Comparison of ENCODE assay signal across 8 mouse cellular contexts in the genomic region with DNA sequence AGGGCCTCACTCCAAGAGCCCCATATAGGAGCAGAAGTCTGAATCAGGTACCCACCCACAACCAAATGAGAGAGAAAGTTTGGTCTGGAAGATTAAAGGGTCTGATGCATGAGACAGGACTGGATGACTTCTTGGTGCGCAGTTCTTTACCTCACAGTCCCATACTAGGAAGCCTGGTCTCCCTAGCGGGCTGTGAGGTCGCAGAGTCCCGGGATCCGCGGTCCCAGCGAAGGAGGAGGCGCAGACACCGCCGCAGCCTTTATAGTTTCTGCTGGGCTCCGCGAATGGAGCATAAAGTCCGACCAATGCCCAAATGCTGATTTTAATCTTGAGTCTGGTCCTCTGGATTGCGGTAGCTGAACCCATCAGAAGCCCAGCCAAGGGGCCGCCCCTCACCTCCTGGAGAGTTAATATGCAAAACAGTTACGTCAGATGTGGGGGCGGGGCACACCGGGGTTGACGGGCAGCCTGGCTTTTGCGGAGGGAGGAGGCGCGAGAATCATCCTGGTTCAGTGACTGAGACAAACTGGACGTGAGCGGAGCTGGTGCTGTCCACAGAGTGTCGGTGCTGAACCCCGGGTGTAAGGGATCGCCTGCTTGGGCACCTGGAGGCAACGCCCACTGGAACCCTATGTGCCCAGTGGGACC. TPM values are rescaled to one million over a fixed set of nuclear protein-coding genes. Genes with fewer than 3 reads are reported as not detected.
DNase-seq lines count a peak whose midpoint lies in the region; ATAC-seq and TF ChIP-seq lines count a peak whose summit lies in the region.

TSS of gene Fstl5 (plus strand) at position 211 of the 648 bp plus-strand sequence.

- H3K4me3 ChIP-seq in heart, embryonic 11.5 days (ENCODE audit: low read depth, low read length) = peak within 1 kb of the TSS; percentile 38
- peak within 1 kb of the TSS; percentile 46 for H3K4me3 ChIP-seq in kidney, embryonic 16.5 days (ENCODE audit: low read length)
- H3K4me3 ChIP-seq in limb, embryonic 14.5 days (replicated peaks; ENCODE audit: low read length) = peak within 1 kb of the TSS; percentile 34
- peak within 1 kb of the TSS; percentile 56 for H3K4me3 ChIP-seq in neural tube, embryonic 13.5 days
- H3K4me3 ChIP-seq in thymus, adult 2 months (ENCODE audit: control insufficient read depth, insufficient read depth, low read length) = no peak within 1 kb of the TSS

- DNase-seq in spleen, adult 18-20 months = peak; percentile 8 to 12
- no peak for DNase-seq in spleen, adult 12 weeks (ENCODE audit: low spot score)
- DNase-seq in limb, embryonic 14.5 days (ENCODE audit: low spot score) = peak; percentile 71
- peak; percentile 13 for DNase-seq in thymus, adult 2 months

- no peak within 1 kb of the TSS for H3K27ac ChIP-seq in heart, embryonic 11.5 days (ENCODE audit: low read depth, low read length)
- H3K27ac ChIP-seq in kidney, embryonic 16.5 days (ENCODE audit: low read length) = no peak within 1 kb of the TSS
- no peak within 1 kb of the TSS for H3K27ac ChIP-seq in limb, embryonic 14.5 days (replicated peaks; ENCODE audit: low read depth, low read length)
- peak within 1 kb of the TSS; percentile 80 for H3K27ac ChIP-seq in neural tube, embryonic 13.5 days (replicated peaks)
- H3K27ac ChIP-seq in thymus, adult 2 months (ENCODE audit: control insufficient read depth, insufficient read depth, low read length) = no peak within 1 kb of the TSS

- TF ChIP-seq CTCF in thymus, adult 2 months (IDR thresholded peaks at IDR 0.05; ENCODE audit: borderline replicate concordance, control insufficient read depth, extremely low read depth, insufficient read depth, low read length, poor library complexity) = no peak

- H3K4me2 ChIP-seq in heart, embryonic 11.5 days = peak within 1 kb of the TSS; percentile 74
- H3K4me2 ChIP-seq in kidney, embryonic 16.5 days (replicated peaks; ENCODE audit: low read depth, low read length) = peak within 1 kb of the TSS; percentile 72
- H3K4me2 ChIP-seq in limb, embryonic 14.5 days (replicated peaks; ENCODE audit: low read depth, low read length, severe bottlenecking) = peak within 1 kb of the TSS; percentile 61
- peak within 1 kb of the TSS; percentile 65 for H3K4me2 ChIP-seq in neural tube, embryonic 13.5 days

- no peaks in the 10 kb centered on the region for H3K36me3 ChIP-seq in heart, embryonic 11.5 days (ENCODE audit: control insufficient read depth, insufficient read depth, low read length)
- no peaks in the 10 kb centered on the region for H3K36me3 ChIP-seq in kidney, embryonic 16.5 days (ENCODE audit: insufficient read depth, low read length)
- no peaks in the 10 kb centered on the region for H3K36me3 ChIP-seq in limb, embryonic 14.5 days (ENCODE audit: control insufficient read depth, insufficient read depth, low read length)
- no peaks in the 10 kb centered on the region for H3K36me3 ChIP-seq in neural tube, embryonic 13.5 days
- H3K36me3 ChIP-seq in thymus, adult 2 months (ENCODE audit: control insufficient read depth, insufficient read depth, low read length) = no peaks in the 10 kb centered on the region

- no peaks in the 10 kb centered on the region for H3K9me3 ChIP-seq in heart, embryonic 11.5 days (replicated peaks; ENCODE audit: control insufficient read depth, low read length)
- H3K9me3 ChIP-seq in kidney, embryonic 16.5 days (ENCODE audit: low read length) = no peaks in the 10 kb centered on the region
- H3K9me3 ChIP-seq in limb, embryonic 14.5 days (ENCODE audit: control insufficient read depth, low read length) = no peaks in the 10 kb centered on the region
- H3K9me3 ChIP-seq in neural tube, embryonic 13.5 days = no peaks in the 10 kb centered on the region

- no peak for TF ChIP-seq POLR2A in limb, embryonic 14.5 days (IDR thresholded peaks at IDR 0.05; ENCODE audit: borderline replicate concordance, extremely low read depth, insufficient read depth, insufficient read length)
- no peak for TF ChIP-seq POLR2A in thymus, adult 2 months (IDR thresholded peaks at IDR 0.05; ENCODE audit: control insufficient read depth, extremely low read depth, insufficient read depth, low read length, poor library complexity)

- no peak within 1 kb of the TSS for H3K9ac ChIP-seq in heart, embryonic 11.5 days (ENCODE audit: low read depth, low read length)
- H3K9ac ChIP-seq in kidney, embryonic 16.5 days (replicated peaks; ENCODE audit: low read length) = peak within 1 kb of the TSS; percentile 4; the same call in 1 of the 2 replicates
- H3K9ac ChIP-seq in limb, embryonic 14.5 days (ENCODE audit: low read depth, low read length, severe bottlenecking) = no peak within 1 kb of the TSS
- peak within 1 kb of the TSS; percentile 76 for H3K9ac ChIP-seq in neural tube, embryonic 13.5 days

- no peaks in the 10 kb centered on the region for H3K4me1 ChIP-seq in heart, embryonic 11.5 days (ENCODE audit: control insufficient read depth, insufficient read depth, low read length)
- 0 out of 2 replicates have a peak, but pooled peaks cover 4% of the 10 kb centered on the region for H3K4me1 ChIP-seq in kidney, embryonic 16.5 days (ENCODE audit: insufficient read depth, low read length)
- peaks cover 4% of the 10 kb centered on the region; the same call in 1 of the 2 replicates for H3K4me1 ChIP-seq in limb, embryonic 14.5 days (ENCODE audit: control insufficient read depth, insufficient read depth, low read length)
- H3K4me1 ChIP-seq in neural tube, embryonic 13.5 days (replicated peaks) = peaks cover 12% of the 10 kb centered on the region; the same call in 1 of the 2 replicates
- H3K4me1 ChIP-seq in thymus, adult 2 months (replicated peaks; ENCODE audit: control insufficient read depth, insufficient read depth, low read length) = no peaks in the 10 kb centered on the region

- peak; percentile 99 for ATAC-seq in common myeloid progenitor, adult 5-6 weeks (replicated peaks; ENCODE audit: low read depth, poor library complexity, severe bottlenecking)
- ATAC-seq in heart, embryonic 11.5 days (replicated peaks; ENCODE audit: insufficient number of reproducible peaks, low FRiP score, low TSS enrichment) = peak; percentile 80
- peak; percentile 99 for ATAC-seq in kidney, embryonic 16.5 days (ENCODE audit: low FRiP score, low TSS enrichment)
- ATAC-seq in limb, embryonic 14.5 days (ENCODE audit: low FRiP score, low read depth) = peak; percentile 76
- ATAC-seq in neural tube, embryonic 13.5 days (ENCODE audit: low read depth) = peak; percentile 91

- no peaks in the 10 kb centered on the region for H3K27me3 ChIP-seq in heart, embryonic 11.5 days (ENCODE audit: control insufficient read depth, insufficient read depth, low read length)
- no peaks in the 10 kb centered on the region for H3K27me3 ChIP-seq in kidney, embryonic 16.5 days (ENCODE audit: insufficient read depth, low read length)
- no peaks in the 10 kb centered on the region for H3K27me3 ChIP-seq in limb, embryonic 14.5 days (ENCODE audit: control insufficient read depth, insufficient read depth, low read length)
- no peaks in the 10 kb centered on the region for H3K27me3 ChIP-seq in neural tube, embryonic 13.5 days
- H3K27me3 ChIP-seq in thymus, adult 2 months (ENCODE audit: control insufficient read depth, insufficient read depth, low read length) = no peaks in the 10 kb centered on the region; the same call in 1 of the 2 replicates

- WGBS in heart, embryonic 11.5 days (ENCODE audit: insufficient replicate concordance) = 2% methylated on average over 28 of the region's 28 CpGs
- under 1% methylated on average over 27 of the region's 28 CpGs for WGBS in kidney, embryonic 16.5 days
- WGBS in limb, embryonic 14.5 days = under 1% methylated on average over 28 of the region's 28 CpGs
- WGBS in neural tube, embryonic 13.5 days = 1% methylated on average over 28 of the region's 28 CpGs
- 4% methylated on average over 28 of the region's 28 CpGs for WGBS in thymus, adult 2 months

RNA-seq across cellular contexts. Expression of gene Fstl5, which starts in this region (rescaled TPM):
- total RNA-seq in common myeloid progenitor, adult 5-6 weeks (2017) = not detected in 2 replicates
- polyA plus RNA-seq in heart, embryonic 11.5 days (2014; fragmentation: Nextera tagmentation; extraction: Ambion mirVana) = not detected in 2 replicates
- polyA plus RNA-seq in kidney, embryonic 16.5 days (2015; fragmentation: Nextera tagmentation; extraction: Ambion mirVana) = 0.17 and 0.31 TPM in 2 replicates
- 0.15 and 0.23 TPM in 2 replicates for polyA plus RNA-seq in limb, embryonic 14.5 days (2012; rRNA removed)
- 0.64 and 1.1 TPM in 2 replicates for polyA plus RNA-seq in limb, embryonic 14.5 days (2014; fragmentation: Nextera tagmentation; extraction: Ambion mirVana)
- 57.8 and 60.3 TPM in 2 replicates for polyA plus RNA-seq in neural tube, embryonic 13.5 days (2015; fragmentation: Nextera tagmentation; extraction: Ambion mirVana)
- 0.15 TPM in 1 of 2 replicates, not detected in the other for polyA plus RNA-seq in thymus, adult 2 months (2012; rRNA removed)

Comparison
In these comparisons a context has a peak if more than half of its experiments do, and no peak if none do; other contexts are left out.
1. RNA of gene Fstl5 (polyA plus RNA-seq): 57.8 to 60.3 TPM in neural tube, embryonic 13.5 days; 0.15 to 1.1 TPM in limb, embryonic 14.5 days, 0.17 to 0.31 TPM in kidney, embryonic 16.5 days, 0.15 TPM in thymus, adult 2 months and not detected in heart, embryonic 11.5 days; every median in the first group is over 10 times any median in the second.
2. Peak in ATAC-seq in common myeloid progenitor, adult 5-6 weeks; RNA of the gene not detected or under 1 TPM.
3. Peak in ATAC-seq, H3K4me3 ChIP-seq and H3K4me2 ChIP-seq in heart, embryonic 11.5 days; RNA of the gene not detected or under 1 TPM.
4. Peak in ATAC-seq, H3K4me3 ChIP-seq, H3K9ac ChIP-seq and H3K4me2 ChIP-seq in kidney, embryonic 16.5 days; RNA of the gene not detected or under 1 TPM.
5. Peak in DNase-seq in thymus, adult 2 months; RNA of the gene not detected or under 1 TPM.
6. Peak in every context shown above with its lines, with median percentiles within 50 percentile points of each other: ATAC-seq and H3K4me2 ChIP-seq.